Mouse (Mus musculus): ENCODE measurements at regions not wholly inside any gene's neighbourhood (a gene's known extent, or its start where the extent isn't known, plus 50 kb on each side); places are given as distances from the start of the nearest gene placed in this dataset.

DNA sequence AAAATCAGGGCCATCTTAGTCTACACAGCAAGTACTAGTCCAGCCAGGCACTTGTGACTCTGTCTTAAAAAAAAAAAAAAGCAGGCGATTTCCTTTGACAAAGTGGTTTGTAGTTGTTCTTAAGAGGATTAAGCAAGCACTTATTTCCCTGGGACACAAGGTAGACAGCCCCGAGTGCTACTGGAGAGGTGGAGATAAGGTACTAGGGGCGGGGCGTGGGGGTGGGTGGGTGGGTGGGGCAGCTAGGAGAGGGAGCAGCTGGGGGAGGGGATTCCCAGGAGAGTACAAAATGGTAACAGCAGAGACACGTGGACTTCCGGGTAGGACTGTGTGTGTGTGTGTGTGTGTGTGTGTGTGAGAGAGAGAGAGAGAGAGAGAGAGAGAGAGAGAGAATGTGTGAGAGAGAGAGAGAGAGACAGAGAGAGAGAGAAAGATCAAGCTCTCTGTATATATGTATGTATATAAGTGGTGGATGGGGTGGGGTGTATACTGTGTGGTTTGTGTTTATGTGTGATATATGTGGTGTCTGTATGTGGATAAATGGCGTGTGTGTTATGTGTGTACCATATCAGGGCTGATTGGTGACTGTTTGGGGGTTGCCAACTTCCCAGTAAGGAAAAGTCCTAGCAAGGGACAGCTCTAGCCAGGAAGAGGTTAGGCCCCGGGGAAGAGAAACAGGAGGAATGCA lies 72.1 kb upstream of the Tle3 start:
- ATAC-seq (no peak), DNase-seq (ENCODE audit: low spot score) (no peak)
- no peak overlapping the region for H3K4me2 ChIP-seq (ENCODE audit: low read length)
- no peak overlapping the region for H3K9ac ChIP-seq (ENCODE audit: low read length)
- H3K27me3 ChIP-seq (replicated peaks; ENCODE audit: control insufficient read depth, insufficient read depth, low read length), result no peaks in the 10 kb centered on the region
- WGBS, result 59% methylated on average over 8 of the region's 8 CpGs
- no peaks in the 10 kb centered on the region for H3K9me3 ChIP-seq (replicated peaks; ENCODE audit: control insufficient read depth, low read length)
- H3K27ac ChIP-seq (ENCODE audit: low read depth, low read length), result no peak overlapping the region
- H3K4me3 ChIP-seq (ENCODE audit: low read depth, low read length), result no peak overlapping the region
- no peaks in the 10 kb centered on the region for H3K4me1 ChIP-seq (ENCODE audit: control insufficient read depth, insufficient read depth, low read length)
- H3K36me3 ChIP-seq (ENCODE audit: control insufficient read depth, insufficient read depth, low read length), result no peaks in the 10 kb centered on the region

DNA sequence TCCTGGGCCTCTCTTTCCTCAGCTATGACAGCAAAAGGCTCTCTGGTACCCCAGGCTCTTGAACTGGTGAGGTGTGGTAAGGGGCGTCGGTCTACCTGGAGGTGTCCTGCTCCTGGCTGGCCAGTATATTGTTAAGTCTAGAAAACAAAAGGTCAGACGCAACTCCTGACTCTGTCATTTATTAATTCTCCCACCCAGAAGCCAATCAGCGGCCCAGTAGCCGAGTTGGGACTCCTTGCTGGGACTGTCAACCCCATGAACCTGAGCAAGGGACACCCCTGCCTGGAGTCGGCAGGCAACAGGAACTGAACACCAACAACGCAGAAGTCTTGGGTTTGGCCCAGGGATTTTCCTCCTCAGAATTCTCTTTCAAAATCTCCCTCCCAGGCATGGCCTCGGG lies 71.1 kb upstream of the Tle3 start:
- ATAC-seq (no peak), DNase-seq (ENCODE audit: low spot score) (no peak)
- Histone ChIP-seq H3K9me3 (replicated peaks; ENCODE audit: control insufficient read depth, low read length) (no peaks in the 10 kb centered on the region), H3K4me2 (ENCODE audit: low read length) (no peak overlapping the region), H3K4me1 (ENCODE audit: control insufficient read depth, insufficient read depth, low read length) (no peaks in the 10 kb centered on the region), H3K4me3 (ENCODE audit: low read depth, low read length) (no peak overlapping the region), H3K27me3 (replicated peaks; ENCODE audit: control insufficient read depth, insufficient read depth, low read length) (no peaks in the 10 kb centered on the region), H3K36me3 (ENCODE audit: control insufficient read depth, insufficient read depth, low read length) (no peaks in the 10 kb centered on the region), H3K27ac (ENCODE audit: low read depth, low read length) (no peak overlapping the region), H3K9ac (ENCODE audit: low read length) (no peak overlapping the region)
- 89% methylated on average over 8 of the region's 8 CpGs for WGBS

DNA sequence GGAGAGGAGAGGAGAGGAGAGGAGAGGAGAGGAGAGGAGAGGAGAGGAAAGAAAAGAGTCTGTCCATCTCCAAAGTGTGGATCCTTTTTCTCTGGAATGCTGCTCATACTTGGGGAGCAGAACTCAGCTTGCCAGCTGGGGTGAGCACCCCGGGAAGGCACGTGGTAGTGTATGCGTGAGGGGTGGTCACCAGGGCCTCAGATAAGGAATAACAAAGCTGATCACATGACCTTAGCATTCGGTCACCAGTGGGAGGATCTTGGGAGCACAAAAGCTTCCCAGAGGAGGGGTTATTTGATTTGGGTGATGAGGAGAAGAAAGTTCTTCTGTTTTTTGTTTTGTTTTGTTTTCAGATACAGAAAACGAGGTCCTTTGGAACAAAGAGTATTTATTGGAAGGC lies 69.4 kb upstream of the Tle3 start:
- no peak for ATAC-seq
- no peak overlapping the region for H3K4me2 ChIP-seq (ENCODE audit: low read length)

DNA sequence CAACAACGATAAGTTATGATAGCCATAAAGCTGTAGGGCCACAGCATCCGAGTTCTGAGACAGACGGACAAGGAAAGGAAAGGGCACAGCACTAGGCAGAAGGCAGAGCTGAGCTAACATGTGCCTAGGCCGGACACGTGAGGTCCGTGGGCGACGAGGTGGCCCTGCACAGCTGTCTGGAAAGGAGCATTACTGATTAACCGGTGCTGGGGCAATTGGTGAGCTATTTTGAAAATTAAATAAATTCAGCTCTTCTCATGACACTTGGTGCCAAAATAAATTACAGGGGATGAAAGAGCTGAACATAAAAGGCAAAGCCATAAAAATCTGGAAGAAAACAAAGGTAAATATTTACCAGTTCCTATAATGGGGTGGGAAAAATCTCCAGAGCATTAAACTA lies 65.9 kb upstream of the Tle3 start:
- H3K4me2 ChIP-seq (ENCODE audit: low read length), result no peak overlapping the region
- H3K9ac ChIP-seq (ENCODE audit: low read length), result no peak overlapping the region
- 90% methylated on average over 9 of the region's 9 CpGs for WGBS
- no peaks in the 10 kb centered on the region for H3K36me3 ChIP-seq (ENCODE audit: control insufficient read depth, insufficient read depth, low read length)
- no peaks in the 10 kb centered on the region for H3K27me3 ChIP-seq (replicated peaks; ENCODE audit: control insufficient read depth, insufficient read depth, low read length)
- no peaks in the 10 kb centered on the region for H3K9me3 ChIP-seq (replicated peaks; ENCODE audit: control insufficient read depth, low read length)
- no peak overlapping the region for H3K4me3 ChIP-seq (ENCODE audit: low read depth, low read length)
- ATAC-seq, result no peak
- H3K4me1 ChIP-seq (ENCODE audit: control insufficient read depth, insufficient read depth, low read length), result no peaks in the 10 kb centered on the region; the same call in 1 of the 2 replicates
- DNase-seq (ENCODE audit: low spot score), result no peak
- no peak overlapping the region for H3K27ac ChIP-seq (ENCODE audit: low read depth, low read length)

More for the DNA sequence above, 69.4 kb upstream of the Tle3 start:
- H3K27ac ChIP-seq (ENCODE audit: low read depth, low read length), result no peak overlapping the region
- H3K4me3 ChIP-seq (ENCODE audit: low read depth, low read length), result no peak overlapping the region
- DNase-seq (ENCODE audit: low spot score), result no peak
- H3K9me3 ChIP-seq (replicated peaks; ENCODE audit: control insufficient read depth, low read length), result no peaks in the 10 kb centered on the region
- H3K9ac ChIP-seq (ENCODE audit: low read length), result no peak overlapping the region
- H3K4me1 ChIP-seq (ENCODE audit: control insufficient read depth, insufficient read depth, low read length), result no peaks in the 10 kb centered on the region
- H3K27me3 ChIP-seq (replicated peaks; ENCODE audit: control insufficient read depth, insufficient read depth, low read length), result no peaks in the 10 kb centered on the region
- WGBS, result 14% methylated on average over 5 of the region's 5 CpGs
- H3K36me3 ChIP-seq (ENCODE audit: control insufficient read depth, insufficient read depth, low read length), result no peaks in the 10 kb centered on the region

DNA sequence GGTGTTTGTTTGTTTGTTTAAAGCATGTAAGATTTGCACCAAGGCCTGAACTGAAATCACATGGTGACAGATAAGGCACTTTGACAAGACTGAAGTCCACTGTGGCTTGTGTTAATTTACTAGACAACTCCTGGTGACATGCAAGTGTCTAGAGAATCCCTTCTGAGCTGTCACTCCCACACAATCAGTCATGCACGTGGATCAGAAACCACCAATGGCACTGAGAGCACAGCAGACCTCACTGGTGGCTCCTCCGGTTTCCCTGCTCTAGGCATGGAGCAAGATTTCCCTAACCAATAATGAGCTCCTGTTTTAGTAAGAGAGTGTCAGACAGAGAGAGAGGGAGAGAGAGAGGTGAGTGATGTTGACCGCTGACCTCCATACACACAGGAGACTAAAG lies 63.1 kb upstream of the Tle3 start:
- no peak for ATAC-seq
- H3K4me1 ChIP-seq (ENCODE audit: control insufficient read depth, insufficient read depth, low read length), result no peaks in the 10 kb centered on the region; the same call in 1 of the 2 replicates
- WGBS, result 57% methylated on average over 3 of the region's 3 CpGs
- no peak overlapping the region for H3K4me3 ChIP-seq (ENCODE audit: low read depth, low read length)
- no peaks in the 10 kb centered on the region for H3K36me3 ChIP-seq (ENCODE audit: control insufficient read depth, insufficient read depth, low read length)
- no peaks in the 10 kb centered on the region for H3K9me3 ChIP-seq (replicated peaks; ENCODE audit: control insufficient read depth, low read length)
- no peak overlapping the region for H3K27ac ChIP-seq (ENCODE audit: low read depth, low read length)
- H3K4me2 ChIP-seq (ENCODE audit: low read length), result no peak overlapping the region
- no peak overlapping the region for H3K9ac ChIP-seq (ENCODE audit: low read length)
- 0 out of 2 replicates have a peak, but pooled peaks cover 3% of the 10 kb centered on the region for H3K27me3 ChIP-seq (replicated peaks; ENCODE audit: control insufficient read depth, insufficient read depth, low read length)
- no peak for DNase-seq (ENCODE audit: low spot score)

DNA sequence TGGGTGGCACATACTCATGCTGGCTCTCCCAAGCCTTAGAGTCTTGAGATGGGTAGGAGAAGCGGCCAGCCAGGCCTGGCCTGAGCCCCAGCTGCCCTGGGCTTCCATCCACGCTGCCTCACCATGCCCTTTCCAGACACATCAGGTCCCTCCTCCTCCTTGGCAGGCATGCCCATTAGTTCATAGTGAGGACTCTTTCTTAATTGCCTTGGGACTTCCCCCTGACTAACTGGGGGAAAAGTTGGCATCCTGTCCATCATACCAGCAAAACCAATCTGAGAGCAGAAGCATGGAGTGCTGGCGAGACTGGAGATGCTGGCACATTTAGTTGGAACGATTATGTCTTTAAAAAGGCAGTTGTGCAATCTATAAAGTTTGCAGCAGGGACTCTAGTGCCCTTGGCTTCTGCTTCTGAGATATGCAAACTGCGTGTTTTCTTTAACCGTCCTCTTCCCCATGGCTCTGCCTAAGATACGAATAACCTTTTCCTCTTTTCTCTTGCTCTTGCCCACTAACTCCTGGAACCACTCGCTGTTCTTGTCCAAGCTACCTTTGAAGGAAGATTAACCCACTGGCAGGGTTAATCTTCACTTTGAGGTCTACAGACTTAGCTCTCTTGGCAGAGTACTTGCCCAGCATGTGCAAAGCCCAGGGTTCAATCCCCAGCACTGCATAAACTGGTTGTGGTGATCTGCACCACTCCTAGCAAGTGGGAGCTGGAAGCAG lies 62.2 kb upstream of the Tle3 start:
- H3K36me3 ChIP-seq (ENCODE audit: control insufficient read depth, insufficient read depth, low read length), result no peaks in the 10 kb centered on the region
- ATAC-seq, result no peak
- H3K9me3 ChIP-seq (replicated peaks; ENCODE audit: control insufficient read depth, low read length), result no peaks in the 10 kb centered on the region
- H3K27ac ChIP-seq (ENCODE audit: low read depth, low read length), result no peak overlapping the region
- no peak overlapping the region for H3K4me3 ChIP-seq (ENCODE audit: low read depth, low read length)
- H3K4me2 ChIP-seq (ENCODE audit: low read length), result no peak overlapping the region
- WGBS, result 79% methylated on average over 8 of the region's 8 CpGs
- H3K27me3 ChIP-seq (replicated peaks; ENCODE audit: control insufficient read depth, insufficient read depth, low read length), result 0 out of 2 replicates have a peak, but pooled peaks cover 3% of the 10 kb centered on the region
- no peaks in the 10 kb centered on the region; the same call in 1 of the 2 replicates for H3K4me1 ChIP-seq (ENCODE audit: control insufficient read depth, insufficient read depth, low read length)
- DNase-seq (ENCODE audit: low spot score), result peak; percentile 53
- no peak overlapping the region for H3K9ac ChIP-seq (ENCODE audit: low read length)

DNA sequence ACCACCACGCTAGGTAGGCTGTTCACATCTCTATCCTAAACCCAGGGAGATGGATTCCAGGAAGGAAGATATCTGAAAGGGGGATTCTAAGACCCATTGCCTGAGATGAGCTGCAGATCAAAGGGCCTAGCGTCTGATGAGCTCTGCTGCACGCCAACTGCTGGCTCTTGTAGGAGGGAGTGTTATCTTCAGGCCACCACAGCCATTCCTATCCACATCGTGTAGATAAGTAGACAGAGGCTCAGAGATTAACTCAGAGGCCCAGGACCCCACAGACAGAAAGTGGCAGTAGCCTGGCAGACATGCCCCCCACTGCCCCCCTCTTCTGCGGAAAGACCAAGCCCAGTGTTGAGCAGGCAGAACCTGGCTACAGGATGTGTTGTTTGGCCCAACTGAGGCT lies 61.6 kb upstream of the Tle3 start:
- DNase-seq (ENCODE audit: low spot score) (no peak), ATAC-seq (no peak)
- no peak overlapping the region for H3K9ac ChIP-seq (ENCODE audit: low read length)
- 74% methylated on average over 5 of the region's 5 CpGs for WGBS
- H3K27ac ChIP-seq (ENCODE audit: low read depth, low read length), result no peak overlapping the region
- no peaks in the 10 kb centered on the region for H3K36me3 ChIP-seq (ENCODE audit: control insufficient read depth, insufficient read depth, low read length)
- H3K4me3 ChIP-seq (ENCODE audit: low read depth, low read length), result no peak overlapping the region
- no peak overlapping the region for H3K4me2 ChIP-seq (ENCODE audit: low read length)
- H3K9me3 ChIP-seq (replicated peaks; ENCODE audit: control insufficient read depth, low read length), result no peaks in the 10 kb centered on the region
- no peaks in the 10 kb centered on the region; the same call in 1 of the 2 replicates for H3K4me1 ChIP-seq (ENCODE audit: control insufficient read depth, insufficient read depth, low read length)
- 0 out of 2 replicates have a peak, but pooled peaks cover 3% of the 10 kb centered on the region for H3K27me3 ChIP-seq (replicated peaks; ENCODE audit: control insufficient read depth, insufficient read depth, low read length)

DNA sequence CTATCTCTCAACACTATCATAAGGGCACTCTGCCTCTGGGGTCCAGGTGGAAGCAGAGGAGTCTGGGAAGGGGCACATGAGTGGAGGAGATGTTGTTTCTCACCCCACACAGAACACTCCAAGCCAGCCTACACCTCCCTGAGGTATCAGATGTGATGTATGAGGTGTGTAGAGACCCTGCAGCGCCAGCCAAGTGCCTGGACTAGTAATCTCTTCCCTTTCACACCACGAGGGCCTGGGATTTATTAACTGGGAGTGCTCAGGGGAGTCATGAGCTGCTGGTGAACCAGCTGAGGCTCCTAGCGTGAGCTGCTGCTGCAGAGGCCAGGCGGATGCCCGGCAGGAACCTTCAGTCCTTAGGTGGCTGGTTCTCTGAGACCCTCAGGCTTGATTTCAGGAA lies 60.6 kb upstream of the Tle3 start:
- 0 out of 2 replicates have a peak, but pooled peaks cover 3% of the 10 kb centered on the region for H3K27me3 ChIP-seq (replicated peaks; ENCODE audit: control insufficient read depth, insufficient read depth, low read length)

DNA sequence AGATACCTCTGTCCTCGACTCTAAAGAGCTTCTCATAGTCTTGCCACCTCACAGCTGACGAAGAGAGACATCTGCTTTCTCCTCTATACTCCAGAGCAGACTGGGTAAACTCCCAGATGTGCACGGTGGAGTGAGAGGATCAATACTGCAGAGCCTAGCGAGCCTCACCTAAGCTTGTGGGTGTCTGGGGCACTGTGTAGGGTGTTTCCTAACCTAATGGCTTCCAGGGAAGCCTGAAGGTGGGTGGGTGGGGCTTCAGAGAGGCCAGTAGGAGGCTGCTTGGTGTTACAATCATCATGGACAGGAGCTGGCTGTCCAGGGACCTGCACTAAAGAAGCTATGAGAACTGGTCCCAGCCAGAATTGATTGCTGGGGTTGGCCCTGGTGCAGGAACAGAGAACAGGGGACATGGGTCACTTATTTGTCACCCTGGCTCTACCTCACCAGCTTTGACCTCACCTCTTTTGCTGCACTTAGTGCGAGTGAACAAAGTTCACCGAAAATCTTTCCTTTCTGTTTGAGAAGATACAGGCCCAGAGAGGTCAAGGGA lies 57.5 kb upstream of the Tle3 start:
- Histone ChIP-seq H3K9ac (ENCODE audit: low read length) (no peak overlapping the region), H3K36me3 (ENCODE audit: control insufficient read depth, insufficient read depth, low read length) (no peaks in the 10 kb centered on the region), H3K4me3 (ENCODE audit: low read depth, low read length) (no peak overlapping the region), H3K9me3 (replicated peaks; ENCODE audit: control insufficient read depth, low read length) (no peaks in the 10 kb centered on the region), H3K27me3 (replicated peaks; ENCODE audit: control insufficient read depth, insufficient read depth, low read length) (0 out of 2 replicates have a peak, but pooled peaks cover 3% of the 10 kb centered on the region), H3K4me1 (ENCODE audit: control insufficient read depth, insufficient read depth, low read length) (peaks cover 13% of the 10 kb centered on the region; the same call in 1 of the 2 replicates), H3K4me2 (ENCODE audit: low read length) (no peak overlapping the region), H3K27ac (ENCODE audit: low read depth, low read length) (no peak overlapping the region)
- WGBS, result 71% methylated on average over 6 of the region's 6 CpGs
- DNase-seq (ENCODE audit: low spot score) (no peak), ATAC-seq (no peak)

More for the DNA sequence above, 60.6 kb upstream of the Tle3 start:
- Histone ChIP-seq H3K4me2 (ENCODE audit: low read length) (no peak overlapping the region), H3K4me3 (ENCODE audit: low read depth, low read length) (no peak overlapping the region), H3K4me1 (ENCODE audit: control insufficient read depth, insufficient read depth, low read length) (peaks cover 9% of the 10 kb centered on the region; the same call in 1 of the 2 replicates), H3K9ac (ENCODE audit: low read length) (no peak overlapping the region), H3K27ac (ENCODE audit: low read depth, low read length) (no peak overlapping the region), H3K36me3 (ENCODE audit: control insufficient read depth, insufficient read depth, low read length) (no peaks in the 10 kb centered on the region), H3K9me3 (replicated peaks; ENCODE audit: control insufficient read depth, low read length) (no peaks in the 10 kb centered on the region)
- WGBS, result 56% methylated on average over 5 of the region's 5 CpGs
- DNase-seq (ENCODE audit: low spot score) (no peak), ATAC-seq (no peak)
